Mouse (Mus musculus) thymus, adult 2 months (tissue): ENCODE measurements at regions not wholly inside any gene's neighbourhood (a gene's known extent, or its start where the extent isn't known, plus 50 kb on each side); places are given as distances from the start of the nearest gene placed in this dataset.

ENCODE experiments used
- CTCF ChIP-seq: fragments of 200-500 bp; IDR thresholded peaks from 2 replicates; pipeline ENCODE4 v1.5.1; 2012; ENCODE audit warnings: mild to moderate bottlenecking, control low read depth, low read length, moderate library complexity, borderline replicate concordance; ENCODE audit not compliant: control insufficient read depth, poor library complexity, insufficient read depth; ENCODE audit errors: extremely low read depth
- POLR2A ChIP-seq: fragments of 200-500 bp; IDR thresholded peaks from 2 replicates; pipeline ENCODE4 v1.6.1; 2012; ENCODE audit warnings: mild to moderate bottlenecking, low read length, control low read depth, moderate library complexity; ENCODE audit not compliant: control insufficient read depth, poor library complexity, insufficient read depth; ENCODE audit errors: extremely low read depth

DNA sequence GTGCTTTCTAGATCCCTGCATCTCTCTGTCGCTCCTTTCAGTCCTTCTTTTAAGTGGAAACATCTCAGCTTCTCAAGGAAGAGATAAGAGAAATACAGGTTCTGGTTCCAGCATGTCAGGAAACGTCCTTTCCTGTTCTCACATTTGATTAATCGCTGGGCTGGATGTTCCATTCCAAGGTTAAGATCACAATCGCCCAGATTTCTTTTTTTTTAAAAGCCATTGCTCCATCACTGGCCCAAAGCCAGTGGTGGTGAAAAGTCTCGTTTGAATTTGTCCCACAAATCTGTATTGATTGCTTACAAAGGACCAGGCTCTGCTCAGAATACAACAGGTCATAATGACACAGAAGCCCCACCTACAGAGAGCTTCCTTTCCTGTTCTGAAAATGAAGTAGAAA lies 281.2 kb upstream of the Tank start:
- TF ChIP-seq POLR2A (no peak), CTCF (no peak)
